Mouse (Mus musculus) neutrophil, adult 5-6 weeks (primary cell): ENCODE measurements around the gene Dnah10. TPM values are rescaled to one million over a fixed set of nuclear protein-coding genes. Genes with fewer than 3 reads are reported as not detected.

ENCODE experiments used
- ATAC-seq: fragments of 151-379, 151-347 bp; 2 replicates; pipeline ENCODE4 v1.8.0; 2017; ENCODE audit warnings: mild to moderate bottlenecking, moderate TSS enrichment; ENCODE audit not compliant: insufficient number of reproducible peaks, poor library complexity, low FRiP score, severe bottlenecking; ENCODE audit errors: extremely low read depth
- total RNA-seq: library from RNA; stranded (forward); fragments of 200-1000 nt; gene quantifications from 2 replicates; pipeline ENCODE4 v1.2.3, GENCODE M21; 2017

The Dnah10 gene
- total RNA-seq, 1 experiment from 2014 or later, result not detected

DNA sequence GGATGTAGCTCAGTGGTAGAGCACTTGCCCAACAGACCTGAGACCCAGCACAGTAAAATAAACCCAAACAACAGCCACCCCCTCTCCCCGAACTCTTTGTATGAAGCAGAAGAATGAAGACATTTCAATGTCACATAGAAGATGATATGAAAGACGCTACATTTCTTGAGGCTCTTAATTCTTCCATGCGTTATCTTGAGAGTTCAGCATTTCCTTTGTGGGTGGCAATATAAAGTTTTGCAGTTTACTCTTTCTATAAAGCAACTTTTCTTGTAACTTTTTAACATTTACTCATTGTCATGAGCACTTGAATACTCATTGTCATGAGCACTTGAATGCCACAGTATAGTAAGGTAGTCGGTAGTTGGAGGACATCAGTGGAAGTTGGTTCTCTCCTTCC is 129.3 kb downstream of the Dnah10 start:
- ATAC-seq, result no peak

DNA sequence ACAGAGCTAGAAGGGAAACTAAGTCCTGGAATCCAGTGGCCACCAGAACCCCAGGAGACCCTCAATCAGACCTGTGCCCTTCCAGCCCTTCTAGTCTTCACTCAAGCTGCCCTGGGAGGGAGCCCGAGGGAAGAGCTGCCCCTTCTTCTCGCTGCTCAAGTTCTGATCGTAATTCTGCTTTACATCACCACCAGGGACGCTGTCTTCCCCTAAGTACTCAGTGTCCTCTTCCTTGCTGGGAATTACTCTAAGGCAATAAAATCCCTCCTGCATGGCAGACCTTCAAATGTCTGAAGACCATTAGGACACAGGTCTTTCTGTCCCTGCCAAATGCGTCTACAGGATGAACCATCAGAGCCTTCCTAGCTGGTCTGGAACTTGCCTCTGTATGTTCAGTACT is 135.1 kb downstream of the Dnah10 start:
- ATAC-seq, result no peak

DNA sequence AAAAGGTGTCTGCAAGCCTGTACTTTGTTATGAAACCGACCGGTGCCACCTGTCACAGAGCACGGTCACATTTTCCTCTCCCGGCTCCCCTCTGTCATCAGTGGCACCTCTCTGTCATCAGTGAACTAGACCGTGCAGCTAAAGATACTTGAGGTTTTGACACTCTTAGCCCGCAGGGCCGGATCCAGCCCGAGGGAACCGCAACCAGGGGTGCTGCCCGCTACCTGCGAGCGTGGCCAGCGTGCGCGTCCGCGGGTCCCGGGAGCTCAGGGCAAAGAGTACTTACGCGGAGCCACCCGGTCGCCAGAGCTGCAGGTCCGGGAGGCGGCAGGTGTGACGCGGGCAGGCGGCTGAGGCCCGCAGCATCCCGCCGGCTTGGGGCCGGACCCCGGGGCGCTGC is 136.6 kb downstream of the Dnah10 start:
- 0 out of 2 replicates have a peak, but pooled peaks have one; percentile 11 for ATAC-seq

GRCm38 (mm10) chr5:124862013-124862866 is 137.4 kb downstream of the Dnah10 start, which contains the start of the genes Ccdc92 and Zfp664:
Gene Ccdc92, minus strand, starts transcription at chr5:124862424.
Gene Zfp664, plus strand, starts transcription at chr5:124862691.
- ATAC-seq, result peak; percentile 91

DNA sequence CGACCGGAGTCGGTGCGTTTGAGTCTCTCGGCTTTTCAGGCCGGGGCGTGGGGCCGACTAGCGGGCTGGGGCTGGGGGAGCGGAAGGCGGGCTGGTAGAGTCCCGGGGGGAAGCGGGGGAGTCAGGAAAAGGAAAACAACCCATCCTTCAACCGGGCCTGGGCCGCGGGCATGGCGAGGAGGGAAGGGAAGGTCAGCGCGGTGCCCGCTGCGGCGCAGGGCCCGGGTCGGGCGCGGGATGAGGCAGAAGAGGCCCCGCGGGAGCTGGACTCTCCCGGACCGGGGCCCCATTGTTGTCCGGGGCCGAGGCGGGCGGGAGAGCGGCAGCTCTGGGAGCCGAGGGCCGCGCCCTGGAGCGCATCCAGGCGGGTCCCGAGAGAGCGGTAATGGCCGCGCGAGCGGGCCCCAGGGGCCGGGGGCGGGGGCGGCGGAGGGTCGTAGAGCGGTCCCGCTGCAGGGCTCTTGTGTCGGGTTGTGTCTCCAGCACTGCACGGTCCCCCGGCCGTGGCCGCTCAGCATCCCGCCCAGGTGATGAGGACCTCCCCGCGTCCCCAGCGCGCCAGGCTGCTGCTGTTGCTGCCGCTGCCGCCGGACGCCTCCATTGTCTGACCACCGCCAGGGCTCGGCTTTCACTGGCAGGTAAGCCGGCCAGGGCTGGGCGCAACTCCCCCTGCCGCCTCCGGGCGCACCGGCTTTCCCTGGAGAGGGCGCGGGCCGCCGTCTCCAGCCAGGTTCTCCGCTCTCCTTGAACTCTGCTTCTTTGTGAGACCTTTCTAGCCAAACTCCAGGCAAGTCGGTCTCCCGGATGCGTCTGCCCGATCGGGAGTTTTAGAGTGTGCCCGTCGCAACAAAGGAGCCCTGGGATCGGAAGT is 138.2 kb downstream of the Dnah10 start:
- no peak for ATAC-seq

- ATAC-seq, result 0 out of 2 replicates have a peak, but pooled peaks have one; percentile 25
Observed at GRCm38 (mm10) chr5:124868981-124869380, 144.1 kb downstream of the Dnah10 start.

DNA sequence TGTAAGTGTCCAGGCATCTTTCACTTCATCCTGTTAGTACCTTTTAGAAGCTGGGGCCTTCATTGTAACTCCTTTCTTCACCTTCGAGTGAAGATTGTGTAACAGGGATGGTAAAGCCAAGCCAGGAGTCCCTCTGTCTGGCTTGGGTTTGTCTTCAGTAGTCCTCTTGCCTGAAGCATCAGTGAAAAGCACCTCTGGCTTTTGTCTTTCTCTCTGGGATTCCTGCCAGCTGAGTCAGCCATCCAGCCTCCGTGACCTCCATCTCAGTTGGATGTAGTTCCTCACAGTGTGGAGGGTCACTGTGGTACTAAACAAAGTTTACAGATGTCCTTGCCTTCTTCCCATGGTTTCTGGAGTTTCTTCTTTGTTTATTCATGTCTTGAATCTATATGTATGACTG is 147.1 kb downstream of the Dnah10 start:
- no peak for ATAC-seq

- ATAC-seq, result no peak
Observed at GRCm38 (mm10) chr5:124873096-124873495, 148.2 kb downstream of the Dnah10 start.

- ATAC-seq, result no peak
Observed at GRCm38 (mm10) chr5:124873890-124874601, 149.2 kb downstream of the Dnah10 start.

DNA sequence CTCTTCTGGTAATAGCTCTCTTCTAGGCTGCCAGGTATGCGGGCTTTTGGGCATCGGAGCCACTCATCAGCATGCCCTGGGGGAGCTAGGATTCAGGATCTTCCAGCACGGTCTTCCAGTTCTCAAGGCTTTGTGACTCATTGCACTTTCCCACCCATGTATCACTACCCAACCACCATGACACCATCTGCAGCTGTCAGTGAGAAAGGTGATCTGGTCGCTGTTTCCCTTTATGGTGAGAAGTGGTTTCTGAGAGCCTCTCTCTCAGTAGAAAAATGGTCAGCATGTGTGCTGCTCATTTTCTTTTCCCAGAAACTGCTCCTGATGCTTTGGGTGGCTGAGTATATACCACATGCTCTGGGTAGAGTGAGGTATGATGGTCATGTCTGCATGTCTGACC is 154.4 kb downstream of the Dnah10 start:
- ATAC-seq, result no peak

DNA sequence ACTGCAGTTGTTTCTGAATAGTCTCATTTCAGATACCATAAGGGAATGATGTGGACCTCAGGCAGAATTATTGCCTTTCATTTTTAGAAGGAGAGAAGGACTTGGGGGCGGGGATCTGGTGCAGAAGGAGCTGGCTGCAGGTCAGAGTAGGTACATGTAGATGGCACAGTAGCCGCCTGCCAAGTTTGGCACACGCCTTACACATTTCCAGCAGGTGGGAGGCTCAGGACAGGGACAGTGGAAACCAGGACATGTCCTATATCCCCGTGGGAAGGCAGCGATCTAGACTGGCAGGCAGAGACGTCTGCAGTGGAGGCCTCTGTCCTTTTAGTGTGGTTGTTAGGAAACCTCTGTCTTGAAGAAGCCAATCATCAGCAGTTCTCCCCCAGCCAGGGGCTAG is 154.9 kb downstream of the Dnah10 start:
- no peak for ATAC-seq

GRCm38 (mm10) chr5:124883877-124884276 is 159.0 kb downstream of the Dnah10 start:
- ATAC-seq, result no peak

Other genes with a start within 250 kb of the Dnah10 start
- 40.5 and 44.6 TPM in 2 replicates for gene Rilpl2, start 246.7 kb upstream of the Dnah10 start, total RNA-seq
- gene Snrnp35, start 242.0 kb upstream of the Dnah10 start, total RNA-seq, result 4.7 and 9.3 TPM in 2 replicates
- 1.2 and 1.7 TPM in 2 replicates for gene Rilpl1, start 193.7 kb upstream of the Dnah10 start, total RNA-seq
- 321 and 409 TPM in 2 replicates for gene Tmed2, start 184.4 kb upstream of the Dnah10 start, total RNA-seq
- gene Ddx55, start 172.2 kb upstream of the Dnah10 start, total RNA-seq, result 27.7 and 28.2 TPM in 2 replicates
- 24.1 and 24.7 TPM in 2 replicates for gene Eif2b1, start 146.0 kb upstream of the Dnah10 start, total RNA-seq
- 18.7 and 25.5 TPM in 2 replicates for gene Gtf2h3, start 145.9 kb upstream of the Dnah10 start, total RNA-seq
- gene Atp6v0a2, start 96.5 kb upstream of the Dnah10 start, total RNA-seq, result 29.8 and 30.4 TPM in 2 replicates
- 2.4 and 3.6 TPM in 2 replicates for gene Ccdc92, start 137.3 kb downstream of the Dnah10 start, total RNA-seq
- gene Zfp664, start 137.6 kb downstream of the Dnah10 start, total RNA-seq, result 15.0 and 25.4 TPM in 2 replicates